Mouse (Mus musculus) heart, embryonic 10.5 days (tissue): ENCODE measurements around the gene Ppm1h. TPM values are rescaled to one million over a fixed set of nuclear protein-coding genes. Genes with fewer than 3 reads are reported as not detected.
"Not testable (repeated sequence)": the region's sequence is repeated elsewhere in the genome, so short reads cannot be mapped to it uniquely, and the experiment has no call there.

ENCODE experiments used
- DNase-seq: peaks from one replicate; pipeline ENCODE4 v3.0.0-alpha.2; 2017; ENCODE audit warnings: low spot score
- H3K27ac ChIP-seq: fragments of 300-500 bp; sonication (generic); 2 replicates; pipeline ENCODE4 v1.5.1; 2016; ENCODE audit warnings: mild to moderate bottlenecking
- H3K27me3 ChIP-seq: fragments of 300-500 bp; sonication (generic); 2 replicates; pipeline ENCODE4 v1.6.1; 2016; ENCODE audit warnings: mild to moderate bottlenecking; ENCODE audit not compliant: poor library complexity, insufficient read depth, severe bottlenecking
- H3K36me3 ChIP-seq: fragments of 300-500 bp; sonication (generic); 2 replicates; pipeline ENCODE4 v1.6.1; 2016; ENCODE audit warnings: mild to moderate bottlenecking, moderate library complexity
- H3K4me1 ChIP-seq: fragments of 300-500 bp; sonication (generic); 2 replicates; pipeline ENCODE4 v1.6.1; 2016; ENCODE audit warnings: mild to moderate bottlenecking
- H3K4me3 ChIP-seq: fragments of 300-500 bp; sonication (generic); 2 replicates; pipeline ENCODE4 v1.5.1; 2016; ENCODE audit warnings: mild to moderate bottlenecking, moderate library complexity
- H3K9me3 ChIP-seq: fragments of 300-500 bp; sonication (generic); 2 replicates; pipeline ENCODE4 v1.6.1; 2016; ENCODE audit warnings: mild to moderate bottlenecking, moderate library complexity
- WGBS: fragments of 180-500 bp; shearing (Covaris S2); methylation state at CpG from one replicate; pipeline ENCODE4 v1.1.7; 2016; 5-methylcytosine and 5-hydroxymethylcytosine counted together
- polyA plus RNA-seq: library from polyadenylated mRNA; unstranded; fragments of >200 nt; fragmentation: Nextera tagmentation; extraction: Ambion mirVana; gene quantifications from 2 replicates; pipeline ENCODE4 v1.2.1, GENCODE M21; 2016

Gene Ppm1h
- polyA plus RNA-seq, 1 experiment from 2014 or later = 2.3 TPM

DNA sequence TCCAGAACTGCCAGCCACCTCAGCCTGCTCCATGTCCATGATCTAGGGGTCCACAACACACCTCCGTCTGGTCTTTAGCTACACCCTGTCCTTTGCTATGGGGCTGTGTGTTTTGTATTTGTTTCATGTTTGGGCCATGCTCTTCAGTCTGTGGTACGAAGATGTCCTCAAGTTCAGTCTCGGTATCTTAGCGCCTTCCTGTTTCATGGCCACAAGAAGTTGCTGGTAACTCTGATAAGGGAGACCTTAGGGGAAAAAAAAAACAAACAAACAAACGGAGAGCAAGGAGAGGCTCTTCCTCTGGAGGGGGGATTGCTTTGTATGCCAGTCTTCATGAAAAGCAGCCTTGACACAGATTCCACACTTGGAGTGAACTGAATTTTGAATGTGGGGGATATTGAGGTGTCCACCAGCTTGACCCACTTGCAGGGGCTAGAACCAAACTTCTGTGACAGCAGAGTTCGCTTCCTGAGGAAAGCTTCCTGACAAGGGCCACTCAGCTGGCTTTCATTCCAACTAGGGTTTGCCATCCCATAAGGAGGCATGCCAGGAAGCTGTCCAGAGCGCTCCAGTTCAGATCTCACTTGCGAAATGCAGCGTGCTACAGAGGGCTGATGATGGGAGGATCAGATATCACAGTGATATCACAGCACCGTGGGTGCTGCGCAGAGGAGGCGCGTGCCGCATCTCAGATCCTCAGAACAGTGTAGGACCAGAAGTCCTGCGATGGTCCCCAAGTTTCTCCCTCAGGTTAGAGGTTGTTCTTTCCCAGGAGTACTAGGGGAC is 254.7 kb downstream of the Ppm1h start:
- no peaks in the 10 kb centered on the region for H3K9me3 ChIP-seq
- DNase-seq = no peak
- WGBS = 56% methylated on average over 15 of the region's 15 CpGs
- peaks cover 38% of the 10 kb centered on the region for H3K4me1 ChIP-seq
- H3K4me3 ChIP-seq = no peak overlapping the region
- no peaks in the 10 kb centered on the region for H3K27me3 ChIP-seq
- 0 out of 2 replicates have a peak overlapping the region, but pooled peaks have one; percentile 52 for H3K27ac ChIP-seq
- no peaks in the 10 kb centered on the region for H3K36me3 ChIP-seq

DNA sequence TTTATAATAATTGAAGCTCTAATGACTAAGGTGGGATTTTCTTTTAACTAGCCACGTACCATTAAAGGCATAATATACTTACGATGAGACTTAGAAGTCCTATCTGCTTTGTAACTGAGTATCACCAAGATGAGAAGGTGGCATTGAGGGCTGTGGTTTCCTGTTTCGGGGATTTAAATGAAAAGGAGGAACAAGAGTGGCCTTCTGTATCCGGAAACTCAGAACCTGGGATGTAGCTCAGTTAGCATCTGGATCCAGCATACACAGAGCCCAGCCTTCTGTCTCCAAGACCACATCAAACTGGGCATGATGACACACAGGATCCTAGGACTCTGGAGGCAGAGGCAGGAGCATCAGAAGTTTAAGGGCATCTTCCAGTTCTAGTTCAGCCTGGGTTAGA is 256.8 kb downstream of the Ppm1h start:
- not testable (repeated sequence) for DNase-seq, H3K27me3 ChIP-seq, H3K27ac ChIP-seq, H3K4me3 ChIP-seq, H3K9me3 ChIP-seq, H3K36me3 ChIP-seq
- WGBS = no CpG with 5 or more reads among the region's 4 CpGs
- peaks cover 30% of the 10 kb centered on the region for H3K4me1 ChIP-seq

DNA sequence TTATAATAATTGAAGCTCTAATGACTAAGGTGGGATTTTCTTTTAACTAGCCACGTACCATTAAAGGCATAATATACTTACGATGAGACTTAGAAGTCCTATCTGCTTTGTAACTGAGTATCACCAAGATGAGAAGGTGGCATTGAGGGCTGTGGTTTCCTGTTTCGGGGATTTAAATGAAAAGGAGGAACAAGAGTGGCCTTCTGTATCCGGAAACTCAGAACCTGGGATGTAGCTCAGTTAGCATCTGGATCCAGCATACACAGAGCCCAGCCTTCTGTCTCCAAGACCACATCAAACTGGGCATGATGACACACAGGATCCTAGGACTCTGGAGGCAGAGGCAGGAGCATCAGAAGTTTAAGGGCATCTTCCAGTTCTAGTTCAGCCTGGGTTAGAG is 258.8 kb downstream of the Ppm1h start:
- WGBS = no CpG with 5 or more reads among the region's 4 CpGs
- not testable (repeated sequence) for H3K27me3 ChIP-seq, H3K4me3 ChIP-seq, H3K27ac ChIP-seq, H3K36me3 ChIP-seq, H3K9me3 ChIP-seq, DNase-seq
- peaks cover 10% of the 10 kb centered on the region for H3K4me1 ChIP-seq

DNA sequence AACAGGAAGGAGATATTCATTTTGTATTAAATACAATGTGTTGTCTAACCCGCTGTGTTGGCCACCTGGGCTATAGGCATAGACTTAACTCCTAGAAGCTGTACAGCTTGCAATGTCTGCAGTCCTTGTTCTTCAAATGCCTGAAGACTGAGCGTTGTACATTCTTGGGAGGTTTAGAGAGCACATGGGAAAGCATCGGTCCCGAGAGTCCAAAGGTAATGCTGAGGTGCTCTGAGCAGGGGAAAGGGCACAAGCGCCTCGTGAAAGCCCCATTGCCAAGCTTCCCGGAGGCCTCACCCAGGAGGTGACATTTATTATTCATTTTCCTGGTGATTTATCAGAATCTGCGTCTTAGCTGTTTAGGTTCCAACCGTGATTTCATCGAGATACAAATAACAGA is 261.0 kb downstream of the Ppm1h start:
- DNase-seq = no peak
- H3K4me1 ChIP-seq = no peaks in the 10 kb centered on the region; the same call in 1 of the 2 replicates
- no peaks in the 10 kb centered on the region for H3K27me3 ChIP-seq
- 88% methylated on average over 10 of the region's 10 CpGs for WGBS
- H3K36me3 ChIP-seq = no peaks in the 10 kb centered on the region
- no peaks in the 10 kb centered on the region for H3K9me3 ChIP-seq
- no peak overlapping the region for H3K27ac ChIP-seq
- H3K4me3 ChIP-seq = no peak overlapping the region

DNA sequence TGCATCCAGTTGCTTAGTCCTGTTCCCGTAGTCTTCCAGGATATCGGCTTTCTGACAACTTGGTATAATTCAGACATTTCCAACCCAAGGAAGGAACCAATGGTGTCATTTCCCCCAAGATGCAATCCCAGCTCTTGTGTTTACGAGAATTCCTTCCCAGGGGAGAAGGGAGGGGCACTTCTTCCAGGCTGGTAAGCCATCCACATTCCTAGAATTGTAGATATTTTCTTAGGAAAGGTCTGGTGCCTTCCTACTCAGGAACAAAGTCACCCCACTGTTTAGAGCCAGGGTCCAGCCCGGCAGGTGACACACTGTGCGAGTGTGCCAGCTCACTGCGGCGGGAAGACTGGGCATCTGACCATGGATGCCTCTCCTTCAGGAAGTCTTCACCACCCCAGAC is 264.2 kb downstream of the Ppm1h start:
- H3K4me3 ChIP-seq = no peak overlapping the region
- no peak for DNase-seq
- no peaks in the 10 kb centered on the region; the same call in 1 of the 2 replicates for H3K4me1 ChIP-seq
- H3K27me3 ChIP-seq = no peaks in the 10 kb centered on the region
- no peaks in the 10 kb centered on the region for H3K9me3 ChIP-seq
- H3K36me3 ChIP-seq = no peaks in the 10 kb centered on the region
- 71% methylated on average over 7 of the region's 7 CpGs for WGBS
- no peak overlapping the region for H3K27ac ChIP-seq

DNA sequence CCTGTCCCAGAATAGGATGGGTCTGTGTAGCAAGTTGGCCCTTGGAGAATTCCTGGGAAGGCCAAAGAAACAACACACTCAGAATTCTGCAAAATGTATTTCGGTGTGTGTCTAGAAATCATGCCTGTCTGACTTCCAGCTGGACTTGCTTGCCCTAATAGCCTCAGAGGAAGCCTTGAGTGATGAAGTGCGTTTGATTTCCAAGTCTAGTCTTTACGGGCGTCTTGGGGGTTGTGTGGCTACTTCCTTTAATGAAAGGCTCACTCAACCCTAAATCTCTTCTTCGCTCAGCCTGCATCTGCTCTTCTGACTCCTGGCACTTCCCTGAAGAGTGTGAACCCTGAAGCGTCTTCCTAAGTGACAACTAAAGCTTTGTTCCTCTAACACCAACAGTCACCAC is 265.3 kb downstream of the Ppm1h start:
- 56% methylated on average over 6 of the region's 6 CpGs for WGBS
- Histone ChIP-seq H3K4me3 (no peak overlapping the region), H3K27ac (no peak overlapping the region), H3K4me1 (no peaks in the 10 kb centered on the region; the same call in 1 of the 2 replicates), H3K27me3 (no peaks in the 10 kb centered on the region), H3K9me3 (no peaks in the 10 kb centered on the region), H3K36me3 (no peaks in the 10 kb centered on the region)
- DNase-seq = no peak

DNA sequence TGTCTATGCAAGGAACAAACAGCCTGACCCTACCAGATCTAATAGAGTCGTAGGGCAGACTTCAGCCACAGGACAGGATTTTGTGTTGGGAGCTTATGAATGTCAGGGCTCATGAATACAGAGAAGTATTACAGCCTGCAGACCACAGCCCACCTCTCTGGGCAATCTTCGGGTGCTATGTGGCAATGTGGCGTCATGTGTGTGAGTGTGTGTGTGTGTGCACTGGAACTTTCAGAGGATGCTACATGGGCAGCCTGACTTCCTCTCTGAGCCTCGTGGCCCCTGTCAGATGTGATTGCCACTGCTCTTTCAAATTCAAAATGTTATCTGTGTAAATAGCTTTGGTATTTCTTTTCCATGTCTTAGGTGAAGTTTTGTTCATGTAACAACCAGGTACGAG is 266.3 kb downstream of the Ppm1h start:
- Histone ChIP-seq H3K27ac (no peak overlapping the region), H3K4me3 (no peak overlapping the region), H3K36me3 (no peaks in the 10 kb centered on the region), H3K4me1 (no peaks in the 10 kb centered on the region; the same call in 1 of the 2 replicates), H3K27me3 (no peaks in the 10 kb centered on the region), H3K9me3 (no peaks in the 10 kb centered on the region)
- no peak for DNase-seq
- WGBS = 77% methylated on average over 5 of the region's 5 CpGs

DNA sequence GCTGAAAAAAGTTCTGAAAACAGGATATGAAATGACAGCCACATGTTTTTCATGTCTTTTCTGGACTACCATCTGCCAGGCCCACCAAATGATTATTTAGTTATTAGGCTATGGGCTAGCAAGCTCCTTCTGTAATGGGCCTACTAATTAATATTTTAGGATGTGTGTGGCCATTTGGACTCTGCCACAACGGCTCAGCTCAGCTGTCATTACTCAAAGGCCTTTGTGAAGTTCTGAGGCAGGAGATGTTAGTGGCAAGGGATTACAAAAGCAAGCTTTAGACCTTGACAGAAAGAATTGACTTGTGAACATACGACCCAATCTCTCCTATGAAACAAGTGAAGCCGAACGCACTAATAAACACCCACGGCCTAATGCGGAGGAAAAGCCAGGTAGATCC is 272.4 kb downstream of the Ppm1h start:
- Histone ChIP-seq H3K4me1 (no peaks in the 10 kb centered on the region), H3K27me3 (no peaks in the 10 kb centered on the region), H3K36me3 (no peaks in the 10 kb centered on the region), H3K9me3 (no peaks in the 10 kb centered on the region), H3K4me3 (no peak overlapping the region), H3K27ac (no peak overlapping the region)
- no peak for DNase-seq
- WGBS = 90% methylated on average over 6 of the region's 6 CpGs

DNA sequence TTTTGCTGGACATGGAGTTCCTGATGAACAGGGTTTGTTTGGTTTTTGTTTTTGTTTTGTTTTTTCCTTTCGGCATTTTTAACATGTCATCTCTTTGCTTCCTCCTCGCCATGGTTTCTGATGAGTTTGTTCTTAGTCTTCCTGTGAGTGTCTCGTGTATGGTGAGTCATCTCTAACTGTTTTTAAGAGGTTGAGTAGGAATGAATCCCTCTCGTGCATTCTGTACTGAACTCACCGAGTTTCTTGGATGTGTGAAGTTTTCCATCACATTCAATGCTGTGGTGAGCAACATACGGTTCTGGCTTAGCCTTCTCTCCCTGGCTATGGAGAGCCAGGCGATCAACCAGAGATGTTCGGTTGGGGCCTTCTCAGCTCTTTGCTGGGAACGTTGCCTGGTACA is 275.0 kb downstream of the Ppm1h start:
- no peaks in the 10 kb centered on the region for H3K27me3 ChIP-seq
- no peaks in the 10 kb centered on the region for H3K4me1 ChIP-seq
- no peaks in the 10 kb centered on the region for H3K9me3 ChIP-seq
- no peaks in the 10 kb centered on the region for H3K36me3 ChIP-seq
- DNase-seq = no peak
- no peak overlapping the region for H3K27ac ChIP-seq
- H3K4me3 ChIP-seq = no peak overlapping the region
- WGBS = 88% methylated on average over 9 of the region's 9 CpGs

DNA sequence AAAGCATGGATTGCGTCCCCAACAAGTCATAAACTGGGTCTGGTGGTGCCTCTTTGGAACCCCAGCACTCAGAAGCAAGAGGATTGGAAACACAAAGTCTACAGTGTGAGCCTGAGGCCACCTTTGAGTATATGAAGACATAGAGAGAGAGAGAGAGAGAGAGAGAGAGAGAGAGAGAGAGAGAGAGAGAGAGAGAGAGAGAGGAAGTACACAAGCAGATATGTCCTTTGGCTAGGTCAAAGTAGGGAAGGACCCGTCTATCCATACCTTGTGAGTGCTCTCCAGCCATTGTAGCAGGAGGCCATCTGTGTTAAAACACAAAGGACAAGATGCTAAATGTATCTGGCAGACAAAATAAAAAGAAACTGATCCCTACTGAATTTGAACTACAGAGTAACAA is 279.4 kb downstream of the Ppm1h start:
- H3K4me1 ChIP-seq = peaks cover 17% of the 10 kb centered on the region
- H3K27me3 ChIP-seq = peaks cover 8% of the 10 kb centered on the region
- WGBS = 72% methylated on average over 2 of the region's 2 CpGs
- no peaks in the 10 kb centered on the region for H3K36me3 ChIP-seq
- no peaks in the 10 kb centered on the region for H3K9me3 ChIP-seq
- DNase-seq = no peak
- H3K4me3 ChIP-seq = no peak overlapping the region
- H3K27ac ChIP-seq = no peak overlapping the region

DNA sequence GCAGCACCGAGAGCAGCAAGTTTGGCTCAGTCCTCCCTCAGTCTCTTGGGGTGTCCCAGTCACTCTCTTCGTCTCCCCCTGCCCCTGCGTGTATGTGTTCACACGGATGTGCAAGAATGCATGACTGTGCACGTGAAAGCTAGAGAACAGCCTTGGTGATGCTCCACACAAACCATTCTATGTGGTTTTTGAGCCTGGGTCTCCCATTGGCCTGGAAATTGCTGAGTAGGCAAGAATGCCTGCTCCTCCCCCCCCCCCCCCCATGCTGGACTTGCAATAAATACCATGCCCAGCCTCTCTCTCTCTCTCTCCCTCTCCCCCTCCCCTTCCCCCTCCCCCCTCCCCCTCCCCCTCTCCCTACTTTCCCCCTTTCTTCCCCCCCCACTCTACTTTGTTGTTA is 280.1 kb downstream of the Ppm1h start:
- DNase-seq = no peak
- Histone ChIP-seq H3K9me3 (no peaks in the 10 kb centered on the region), H3K27me3 (peaks cover 11% of the 10 kb centered on the region), H3K4me3 (no peak overlapping the region), H3K27ac (no peak overlapping the region), H3K36me3 (no peaks in the 10 kb centered on the region), H3K4me1 (peaks cover 24% of the 10 kb centered on the region)
- WGBS = 79% methylated on average over 5 of the region's 5 CpGs

DNA sequence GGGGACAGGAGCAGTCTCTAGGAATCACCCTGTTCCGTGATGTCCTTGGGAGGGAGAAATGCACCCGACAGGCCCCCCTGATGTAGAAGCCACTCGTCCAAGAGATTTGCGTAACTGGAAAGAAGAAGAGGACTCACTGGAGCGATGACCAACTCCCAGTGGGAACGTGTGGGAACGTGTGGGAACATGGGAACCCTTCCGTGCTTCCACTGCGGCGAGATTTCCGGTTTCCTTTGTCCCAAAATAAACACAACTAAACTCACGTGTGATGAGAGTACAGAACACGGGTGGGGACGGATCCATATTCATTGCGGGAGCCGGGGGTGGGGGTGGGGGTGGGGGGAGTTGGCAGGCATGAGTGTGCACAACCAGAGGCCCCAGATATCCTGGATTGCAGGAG is 281.7 kb downstream of the Ppm1h start:
- Histone ChIP-seq H3K27ac (peak overlapping the region; percentile 18; the same call in 1 of the 2 replicates), H3K9me3 (no peaks in the 10 kb centered on the region), H3K4me3 (no peak overlapping the region), H3K36me3 (no peaks in the 10 kb centered on the region), H3K4me1 (peaks cover 33% of the 10 kb centered on the region), H3K27me3 (peaks cover 19% of the 10 kb centered on the region)
- DNase-seq = no peak
- 78% methylated on average over 16 of the region's 16 CpGs for WGBS

DNA sequence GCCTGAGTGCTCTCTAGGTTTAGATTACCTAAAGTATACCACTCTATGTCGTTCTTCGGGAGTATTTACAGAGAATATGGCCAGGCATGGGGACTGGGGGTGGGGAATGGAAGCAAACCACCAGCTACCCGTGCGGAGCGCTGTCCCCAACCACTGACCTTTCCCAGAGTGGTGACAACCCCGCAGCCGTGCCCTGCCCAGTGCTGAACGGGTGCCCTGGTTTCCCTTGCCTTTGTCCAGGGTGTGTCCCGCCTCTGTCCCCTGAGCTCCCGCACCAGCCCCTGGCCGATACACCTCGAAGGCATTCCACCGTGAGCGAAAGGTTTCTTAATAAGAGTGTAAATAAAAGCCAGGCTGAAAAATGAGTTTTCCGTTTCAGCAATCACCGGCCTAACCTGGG is 282.2 kb downstream of the Ppm1h start:
- WGBS = 50% methylated on average over 16 of the region's 16 CpGs
- H3K27ac ChIP-seq = peak overlapping the region; percentile 18; the same call in 1 of the 2 replicates
- H3K4me3 ChIP-seq = peak overlapping the region; percentile 33
- no peak for DNase-seq
- no peaks in the 10 kb centered on the region for H3K9me3 ChIP-seq
- peaks cover 33% of the 10 kb centered on the region for H3K4me1 ChIP-seq
- H3K36me3 ChIP-seq = no peaks in the 10 kb centered on the region
- H3K27me3 ChIP-seq = peaks cover 19% of the 10 kb centered on the region

DNA sequence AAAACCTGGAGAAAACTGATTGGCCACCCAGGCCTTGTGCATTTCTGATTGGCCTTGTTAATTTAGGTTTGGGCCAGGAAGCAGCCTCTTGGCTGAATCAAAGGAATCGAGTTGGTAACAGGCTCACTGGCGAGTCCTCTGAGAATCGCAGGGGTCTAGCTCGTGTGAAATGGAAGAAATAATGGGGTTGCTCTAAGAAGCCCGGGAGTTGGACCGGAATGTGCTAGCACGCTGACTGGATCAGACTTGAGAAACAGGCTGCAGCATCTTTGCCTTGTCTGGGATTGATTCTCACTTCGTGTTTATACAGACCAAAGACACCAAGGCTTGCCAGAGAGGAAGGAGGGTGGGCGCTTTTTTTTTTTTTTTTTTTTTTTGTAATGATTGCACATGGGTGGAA is 282.9 kb downstream of the Ppm1h start:
- peaks cover 33% of the 10 kb centered on the region for H3K4me1 ChIP-seq
- peaks cover 19% of the 10 kb centered on the region for H3K27me3 ChIP-seq
- no peaks in the 10 kb centered on the region for H3K36me3 ChIP-seq
- no peak overlapping the region for H3K27ac ChIP-seq
- WGBS = 57% methylated on average over 9 of the region's 9 CpGs
- no peaks in the 10 kb centered on the region for H3K9me3 ChIP-seq
- no peak overlapping the region for H3K4me3 ChIP-seq
- no peak for DNase-seq
